Mouse (Mus musculus): Measurements from ENCODE around the gene Eepd1.
"Not testable (repeated sequence)": the region's sequence is repeated elsewhere in the genome, so short reads cannot be mapped to it uniquely, and the experiment has no call there.

Gene Eepd1

DNA sequence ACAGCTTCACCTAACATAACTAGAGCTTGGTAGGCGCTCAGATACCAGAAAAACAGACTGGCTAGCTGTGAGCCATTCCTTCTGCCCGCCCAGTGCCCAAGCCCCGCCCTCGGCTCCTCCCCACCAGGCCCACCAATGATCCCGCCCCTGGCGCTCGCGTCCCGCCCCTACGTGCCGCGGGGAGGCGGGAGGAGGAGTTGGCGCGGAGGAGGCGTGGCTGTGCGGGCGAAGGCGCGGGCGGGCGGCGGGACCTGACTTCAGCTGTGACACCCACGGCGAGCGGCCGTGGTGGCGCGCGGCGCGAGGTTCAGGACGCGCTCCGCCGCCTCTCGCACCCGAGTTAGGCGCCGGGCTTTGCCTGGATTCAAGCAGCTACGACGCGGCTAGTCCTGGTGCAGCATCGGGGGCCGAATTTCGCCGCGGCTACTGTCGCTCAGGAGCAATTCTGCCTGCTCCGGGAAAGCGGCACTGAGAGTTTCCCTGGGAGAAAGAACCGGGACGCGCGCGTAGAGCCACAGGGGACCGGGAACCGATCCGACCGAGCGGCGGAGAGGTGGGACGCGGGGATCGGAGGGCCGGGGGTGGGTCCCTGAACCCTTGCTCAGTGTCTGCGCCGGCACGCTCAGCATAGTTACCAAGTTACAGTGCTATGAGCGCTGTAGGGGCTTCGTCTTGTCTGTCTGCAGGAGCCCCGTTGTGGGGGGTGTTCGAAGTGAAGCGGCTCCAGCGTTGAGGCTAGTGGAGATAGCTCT, at the start of gene Eepd1:
Eepd1 (plus strand) TSS at position 204 of the 752 bp plus-strand sequence.
- DNase-seq: peak; percentile 98

DNA sequence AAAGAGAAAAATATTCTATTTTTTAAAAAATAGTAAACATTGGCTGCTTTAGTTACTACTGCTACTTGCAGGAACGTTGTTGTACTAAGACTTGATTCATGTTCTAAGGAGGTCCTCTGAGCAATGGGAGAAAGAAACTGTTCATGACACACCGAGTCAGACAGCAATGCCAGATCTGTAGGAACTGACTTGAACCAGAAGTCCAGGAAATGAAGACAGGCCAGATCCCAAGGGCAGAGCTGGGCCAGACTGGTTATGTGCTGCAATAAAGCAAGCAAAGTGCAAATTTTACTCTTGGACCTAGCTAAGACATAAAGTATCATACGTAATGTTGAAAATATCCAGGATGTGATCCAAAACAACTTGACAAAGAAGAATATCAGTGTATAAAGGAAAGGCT, 42.5 kb upstream of the Eepd1 start:
- no peak for DNase-seq

DNA sequence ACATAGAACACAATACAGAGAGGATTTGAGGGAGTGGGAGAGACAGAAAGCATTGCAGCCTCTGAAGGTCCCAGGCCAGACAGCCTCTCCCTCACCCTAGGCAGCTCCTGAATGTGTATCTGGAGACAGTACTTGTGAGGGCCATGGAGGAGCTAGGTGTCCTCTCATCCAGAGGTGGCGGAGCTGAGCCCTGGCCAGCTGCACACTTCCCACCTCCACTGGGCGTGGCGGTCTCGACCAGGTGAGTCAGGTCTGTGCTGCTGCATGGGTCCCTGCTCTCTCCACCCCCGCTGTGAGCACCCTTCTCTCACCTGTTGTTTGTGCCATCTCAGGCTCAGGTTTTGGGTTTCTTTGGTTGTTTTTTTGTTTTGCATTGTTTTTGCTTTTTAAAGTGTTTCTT, 41.3 kb upstream of the Eepd1 start:
- DNase-seq: not testable (repeated sequence)

DNA sequence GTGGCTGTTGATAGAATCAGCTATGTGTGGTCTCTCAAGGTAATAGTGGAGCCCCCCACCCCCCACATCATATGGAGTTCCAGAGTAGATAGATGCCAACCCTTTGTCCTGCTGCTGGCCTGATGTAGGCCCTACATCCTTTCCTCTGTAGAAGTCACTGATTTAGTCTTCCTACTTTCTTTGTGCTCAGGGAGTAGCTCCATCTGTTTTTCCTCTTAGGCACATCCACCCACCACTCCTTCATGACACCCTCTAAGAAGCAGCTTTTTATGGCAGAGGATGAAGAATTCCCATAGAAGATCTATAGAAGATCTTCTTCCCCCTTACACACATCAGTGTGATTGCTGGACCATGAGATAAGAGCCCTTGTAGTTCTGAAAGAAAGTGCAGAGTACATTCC, 39.3 kb upstream of the Eepd1 start:
- no peak for DNase-seq

DNA sequence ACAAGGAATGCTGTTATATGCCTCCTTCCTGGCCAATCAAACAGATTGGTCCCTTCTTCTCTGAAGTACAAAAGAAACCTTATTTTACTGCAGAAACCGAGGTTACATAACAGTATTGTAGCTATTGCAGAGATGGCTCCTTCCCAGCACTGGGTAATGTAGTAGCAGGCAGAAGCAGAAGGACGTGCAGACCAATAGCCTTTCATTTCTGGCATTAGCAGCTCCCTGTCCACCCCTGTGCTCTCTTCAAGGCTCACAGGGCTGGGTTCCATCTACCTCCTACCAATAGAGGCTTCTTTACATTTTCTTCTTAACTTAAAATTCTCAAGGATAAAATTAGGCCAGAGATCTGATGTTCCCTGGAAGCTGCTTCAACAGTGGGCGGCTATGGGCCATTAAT, 38.3 kb upstream of the Eepd1 start:
- DNase-seq: no peak

DNA sequence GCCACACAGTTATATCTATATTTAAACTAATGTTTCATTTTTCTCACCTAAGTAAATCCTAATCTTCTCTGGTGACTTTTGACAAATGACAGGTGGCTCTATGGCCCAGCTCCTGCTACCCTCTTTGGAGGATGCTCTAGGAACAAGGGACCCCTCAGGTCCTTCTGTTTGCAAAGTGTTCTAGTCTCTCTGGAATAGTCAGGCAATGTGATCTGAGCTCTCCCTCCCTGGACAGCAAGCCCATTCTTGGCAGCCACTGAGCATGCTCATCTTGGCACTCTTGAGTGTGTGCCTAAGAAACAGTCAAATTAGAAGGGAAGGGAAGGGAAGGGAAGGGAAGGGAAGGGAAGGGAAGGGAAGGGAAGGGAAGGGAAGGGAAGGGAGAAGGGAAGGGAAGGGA, 37.8 kb upstream of the Eepd1 start:
- no peak for DNase-seq

DNA sequence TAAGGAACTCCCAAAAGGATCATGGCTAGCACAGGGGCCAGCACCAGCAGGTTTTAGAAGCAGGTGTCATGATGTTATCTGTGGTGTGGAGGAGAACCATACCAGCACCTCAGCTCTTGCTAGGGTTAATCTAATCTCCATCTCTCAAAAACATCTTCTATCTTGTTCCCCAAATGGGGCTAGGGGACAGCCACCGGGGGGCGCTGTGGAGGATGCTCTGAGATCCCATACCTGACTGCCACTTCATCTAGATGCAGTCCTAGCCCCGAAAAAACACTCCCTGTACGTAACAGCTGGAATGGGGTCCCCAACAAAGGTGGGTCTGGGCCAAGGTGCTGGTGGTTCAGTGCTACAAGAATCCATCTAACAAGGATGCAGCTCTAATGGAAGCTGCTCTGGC, 31.0 kb upstream of the Eepd1 start:
- no peak for DNase-seq

DNA sequence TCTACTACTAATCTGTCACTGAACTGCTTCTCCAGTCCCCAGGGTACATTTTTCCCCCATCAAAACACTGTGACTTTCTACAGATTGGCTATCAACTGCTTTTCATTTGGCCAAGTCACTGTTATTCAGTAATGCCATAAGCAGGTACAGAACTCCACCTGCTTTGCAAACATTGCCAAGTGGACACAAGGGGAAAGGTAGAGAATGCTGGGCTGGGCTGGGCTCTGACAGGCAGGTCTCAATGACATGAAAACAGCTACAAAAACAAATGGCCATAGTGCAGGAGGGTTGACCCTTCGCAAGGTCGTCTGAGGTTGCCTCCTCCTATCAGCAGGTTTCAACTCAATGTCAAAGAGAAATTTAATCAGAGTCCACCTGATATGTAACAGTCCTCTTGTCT, 26.3 kb upstream of the Eepd1 start:
- DNase-seq: no peak

DNA sequence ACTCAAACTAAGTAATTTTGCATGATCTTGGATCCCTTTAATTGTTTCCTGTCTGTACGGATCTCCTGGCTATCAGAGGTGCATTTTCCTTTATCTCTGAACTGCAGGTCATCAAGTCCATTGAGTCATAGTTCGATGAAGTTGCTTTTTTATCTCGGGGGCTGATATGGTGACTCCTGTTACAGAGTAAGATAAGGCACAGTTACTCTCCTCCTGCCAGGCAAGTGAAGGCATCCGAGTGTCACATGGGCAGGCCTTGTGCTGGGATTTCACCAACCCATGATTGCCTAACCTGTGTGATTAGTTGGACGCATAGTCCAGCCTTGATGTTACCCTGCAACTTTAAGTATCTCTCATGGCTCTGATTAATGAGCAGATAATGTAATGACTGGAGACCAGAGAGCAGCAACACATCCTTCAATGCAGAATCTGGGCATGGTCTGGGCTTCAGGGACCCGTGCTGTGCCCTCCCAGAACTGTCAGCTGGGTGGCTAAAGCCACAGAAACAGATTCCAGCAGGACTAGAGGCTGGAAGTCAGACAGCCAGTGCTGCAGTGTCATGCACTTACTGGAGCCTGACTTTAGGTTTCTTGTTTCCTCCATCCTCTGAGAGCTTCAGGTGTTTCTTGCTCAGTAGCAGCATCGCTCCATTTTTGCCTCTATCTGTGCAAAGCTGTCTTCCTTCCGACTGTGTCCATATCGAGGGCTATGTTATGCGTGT, 20.4 kb upstream of the Eepd1 start:
- DNase-seq: no peak

DNA sequence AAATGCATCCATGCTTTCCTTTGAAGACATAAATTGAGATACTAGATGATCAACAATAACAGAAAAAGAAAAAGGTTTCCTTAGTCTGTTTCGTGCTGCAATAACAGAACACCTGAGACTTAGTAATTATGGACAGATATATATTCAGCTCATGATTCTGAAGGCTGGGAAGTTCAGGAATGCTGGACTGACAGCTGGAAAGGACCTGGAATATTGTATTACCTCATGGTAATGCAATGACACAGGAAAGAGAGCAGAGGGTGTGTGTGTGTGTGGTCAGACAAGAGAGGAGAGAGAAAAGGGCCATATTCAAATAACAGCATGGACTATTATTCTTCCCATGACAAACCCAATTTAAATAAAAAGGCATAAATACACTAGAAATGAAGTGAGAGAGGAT, 17.0 kb upstream of the Eepd1 start:
- DNase-seq: no peak

DNA sequence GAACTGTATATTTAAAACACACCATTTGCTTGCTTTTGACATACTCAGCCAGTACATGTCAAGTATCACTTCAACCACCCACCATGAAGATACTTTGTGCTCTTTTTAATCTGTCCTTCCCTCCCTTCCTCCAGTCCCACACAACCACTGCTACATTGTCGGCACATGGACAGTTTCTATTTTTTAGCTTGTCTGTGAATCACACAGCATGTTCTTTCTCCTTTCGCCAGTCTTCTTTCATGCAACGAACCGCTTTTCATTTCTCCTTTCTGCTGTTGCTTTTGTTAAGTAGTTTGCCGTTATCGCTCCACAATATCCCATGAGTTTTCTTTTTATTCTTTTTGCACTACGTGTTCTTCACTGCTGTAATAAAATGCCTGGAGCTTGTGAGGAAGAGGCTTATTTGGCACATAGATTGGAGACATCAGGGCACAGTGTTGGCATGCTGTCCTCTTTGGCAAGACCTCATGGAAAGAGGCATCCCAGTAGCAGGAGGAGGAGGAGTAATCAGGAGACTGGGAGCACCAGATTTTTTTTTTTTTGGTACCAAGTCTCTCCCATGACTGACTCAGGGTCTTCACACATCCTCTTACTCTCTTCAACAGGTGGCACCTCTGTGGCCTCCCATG, 1.8 kb upstream of the Eepd1 start:
- DNase-seq: no peak

DNA sequence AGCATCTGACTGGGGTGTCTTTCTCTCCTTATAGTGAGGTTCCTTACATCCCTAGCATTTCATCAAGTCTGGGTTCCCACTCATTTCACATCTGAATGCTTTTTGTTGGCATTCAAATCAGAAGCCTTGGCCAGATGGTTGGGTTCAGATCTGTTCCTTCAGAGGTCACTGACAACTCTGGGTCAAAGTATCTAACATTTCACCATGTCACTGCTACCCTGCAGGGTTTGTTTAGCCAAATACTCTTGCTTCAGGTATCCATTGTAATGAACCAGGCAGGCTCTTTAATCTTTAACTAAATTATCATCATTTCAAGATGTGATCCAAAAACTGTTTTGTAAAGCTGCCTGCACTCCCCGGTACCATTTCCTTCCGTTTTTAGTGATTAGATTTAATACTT, 671 bp upstream of the Eepd1 start:
- no peak for DNase-seq

DNA sequence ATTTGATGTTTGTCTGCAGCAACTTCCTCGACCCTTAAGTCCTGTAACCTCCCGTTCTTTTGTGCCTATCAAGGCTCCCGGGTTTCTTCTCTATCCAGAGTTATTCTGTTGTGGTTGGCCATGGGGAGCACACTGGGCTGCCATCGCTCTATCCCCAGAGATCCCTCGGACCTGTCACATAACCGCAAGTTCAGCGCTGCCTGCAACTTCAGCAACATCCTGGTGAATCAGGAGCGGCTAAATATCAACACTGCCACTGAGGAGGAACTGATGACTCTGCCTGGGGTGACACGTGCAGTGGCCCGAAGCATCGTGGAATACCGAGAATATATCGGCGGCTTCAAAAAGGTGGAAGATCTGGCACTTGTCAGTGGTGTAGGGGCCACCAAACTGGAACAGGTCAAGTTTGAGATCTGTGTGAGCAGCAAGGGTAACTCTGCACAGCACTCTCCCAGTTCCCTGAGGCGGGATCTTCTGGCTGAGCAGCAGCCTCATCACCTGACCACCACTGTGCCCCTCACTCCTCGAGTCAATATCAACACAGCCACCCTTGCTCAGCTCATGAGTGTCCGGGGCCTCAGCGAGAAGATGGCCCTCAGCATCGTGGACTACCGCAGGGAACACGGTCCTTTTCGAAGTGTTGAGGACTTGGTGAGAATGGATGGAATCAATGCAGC, 1.1 kb downstream of the Eepd1 start:
- DNase-seq: peak in 1 of 2 experiments; percentile 36

DNA sequence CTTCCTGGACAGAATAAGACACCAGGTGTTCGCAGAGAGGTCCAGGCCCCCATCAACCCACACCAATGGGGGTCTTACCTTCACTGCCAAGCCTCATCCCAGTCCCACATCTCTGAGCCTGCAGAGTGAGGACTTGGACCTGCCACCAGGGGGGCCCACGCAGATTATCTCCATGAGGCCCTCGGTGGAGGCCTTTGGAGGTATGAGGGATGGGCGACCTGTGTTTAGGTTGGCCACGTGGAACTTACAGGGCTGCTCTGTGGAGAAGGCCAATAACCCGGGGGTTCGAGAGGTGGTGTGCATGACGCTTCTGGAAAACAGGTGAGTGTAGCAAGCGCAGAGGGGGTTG, 1.6 kb downstream of the Eepd1 start:
- DNase-seq: no peak

DNA sequence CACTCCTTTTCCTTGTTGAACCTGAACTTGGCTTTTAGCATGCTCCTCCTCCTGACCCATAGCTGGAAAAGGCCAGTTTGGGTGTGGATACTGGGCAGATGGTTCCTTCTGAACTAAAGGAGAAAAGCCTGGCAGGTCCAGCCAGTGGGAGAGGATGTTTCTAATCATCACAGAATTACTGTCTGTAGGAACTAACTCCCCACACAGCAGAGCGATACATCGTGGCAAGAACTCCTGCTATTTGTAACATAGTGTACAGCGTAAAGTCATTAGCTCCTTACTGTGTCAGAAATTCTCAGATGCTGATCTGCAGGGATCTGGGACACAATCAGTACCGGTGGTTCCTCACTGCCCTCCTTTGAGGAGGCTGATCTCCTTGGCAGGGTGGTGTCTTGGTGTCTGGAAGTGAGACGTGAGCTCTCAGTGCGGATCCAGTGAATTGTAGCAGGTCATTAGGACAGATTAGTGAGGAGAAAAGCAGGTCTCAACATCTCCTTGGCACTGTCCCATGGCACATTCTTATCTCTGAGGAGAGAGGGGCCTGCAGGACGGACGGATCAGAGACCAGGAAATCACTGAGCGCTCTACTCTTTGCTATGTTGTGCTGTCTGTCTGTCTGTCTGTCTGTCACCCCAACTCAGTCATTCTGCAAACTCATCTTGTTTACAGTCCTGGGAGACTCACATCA, 2.7 kb downstream of the Eepd1 start:
- no peak for DNase-seq

DNA sequence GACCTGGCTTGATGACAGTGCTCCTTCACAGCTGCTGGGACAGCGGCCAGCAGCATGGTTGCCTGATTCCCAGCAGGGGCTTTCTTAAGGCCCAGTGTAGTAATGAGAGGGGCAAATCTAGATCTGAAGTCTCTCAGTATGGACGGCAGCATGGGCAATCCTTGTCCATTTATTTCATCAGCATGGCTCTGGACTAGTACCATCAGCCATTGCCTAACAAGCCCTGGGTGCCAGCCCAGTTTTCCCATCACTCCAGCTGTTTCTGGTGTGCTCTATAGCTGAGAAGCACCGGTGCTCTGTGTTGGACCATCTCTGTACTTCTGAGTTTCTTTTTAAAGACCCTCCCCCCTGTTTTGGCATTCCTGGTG, 3.3 kb downstream of the Eepd1 start:
- DNase-seq: no peak

DNA sequence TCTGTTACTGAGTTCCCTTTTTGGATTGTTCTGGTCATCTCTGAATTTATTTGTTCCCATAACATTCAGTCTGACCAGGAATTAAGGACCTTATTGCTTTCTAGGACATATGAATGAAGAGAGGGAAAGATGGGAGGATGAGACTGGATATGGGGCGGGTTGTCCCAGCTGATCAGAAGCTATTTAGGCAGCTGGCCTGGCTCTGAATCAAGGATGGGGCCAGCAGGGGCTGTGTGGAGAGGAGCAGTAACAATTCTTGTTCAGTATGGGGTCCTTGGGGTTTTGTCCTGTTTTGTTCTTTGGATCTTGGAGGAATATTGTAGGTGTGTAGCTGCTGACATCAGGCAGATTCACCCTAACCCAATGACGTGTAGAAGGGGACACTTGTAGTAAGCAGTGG, 3.7 kb downstream of the Eepd1 start:
- DNase-seq: no peak

DNA sequence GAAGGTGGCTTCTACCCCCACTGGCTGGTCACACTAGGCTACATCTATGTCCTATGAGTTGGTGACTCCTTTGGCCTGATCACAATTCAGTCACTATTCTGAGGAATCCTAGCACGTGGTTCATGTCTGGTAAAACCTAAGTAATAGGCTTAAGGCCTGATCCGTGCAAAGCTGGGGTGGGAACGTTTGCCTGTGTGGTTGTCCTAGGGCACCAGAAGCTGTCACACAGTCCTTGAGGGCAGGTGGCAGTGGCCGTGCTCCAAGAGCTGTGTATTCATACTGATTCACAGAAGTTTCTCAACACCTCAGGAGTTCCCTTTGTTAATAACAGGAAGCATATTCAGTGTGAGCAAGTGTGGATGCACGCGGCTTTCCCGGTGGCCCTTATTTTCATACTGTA, 4.1 kb downstream of the Eepd1 start:
- peak; percentile 40 to 42 for DNase-seq

DNA sequence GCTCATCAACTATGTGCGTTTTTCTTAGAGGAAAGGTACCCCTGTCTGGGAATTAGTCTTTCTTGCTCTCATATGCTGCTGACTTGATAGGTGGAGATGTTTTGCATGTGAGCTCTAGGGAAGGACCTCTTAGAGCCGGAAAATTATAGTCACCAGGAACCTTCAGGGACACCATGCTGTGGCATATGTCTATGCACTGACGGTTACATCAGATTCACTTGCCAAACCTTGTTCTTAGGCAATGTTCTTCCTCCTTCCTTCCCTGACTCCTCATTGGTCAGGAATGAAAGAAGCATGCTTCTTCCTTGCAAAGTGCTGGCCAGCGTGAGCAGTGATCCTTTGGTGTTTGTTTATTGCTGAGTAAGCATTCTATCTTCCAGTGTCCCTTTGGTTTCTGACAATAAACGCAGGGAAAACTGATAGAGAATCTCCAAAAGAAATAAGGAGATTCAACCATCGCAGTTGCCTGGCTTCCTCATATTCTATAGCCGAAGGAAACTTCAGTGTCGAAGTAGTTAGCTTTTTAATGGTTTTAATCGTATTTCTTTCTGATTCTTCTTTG, 5.0 kb downstream of the Eepd1 start:
- no peak for DNase-seq

DNA sequence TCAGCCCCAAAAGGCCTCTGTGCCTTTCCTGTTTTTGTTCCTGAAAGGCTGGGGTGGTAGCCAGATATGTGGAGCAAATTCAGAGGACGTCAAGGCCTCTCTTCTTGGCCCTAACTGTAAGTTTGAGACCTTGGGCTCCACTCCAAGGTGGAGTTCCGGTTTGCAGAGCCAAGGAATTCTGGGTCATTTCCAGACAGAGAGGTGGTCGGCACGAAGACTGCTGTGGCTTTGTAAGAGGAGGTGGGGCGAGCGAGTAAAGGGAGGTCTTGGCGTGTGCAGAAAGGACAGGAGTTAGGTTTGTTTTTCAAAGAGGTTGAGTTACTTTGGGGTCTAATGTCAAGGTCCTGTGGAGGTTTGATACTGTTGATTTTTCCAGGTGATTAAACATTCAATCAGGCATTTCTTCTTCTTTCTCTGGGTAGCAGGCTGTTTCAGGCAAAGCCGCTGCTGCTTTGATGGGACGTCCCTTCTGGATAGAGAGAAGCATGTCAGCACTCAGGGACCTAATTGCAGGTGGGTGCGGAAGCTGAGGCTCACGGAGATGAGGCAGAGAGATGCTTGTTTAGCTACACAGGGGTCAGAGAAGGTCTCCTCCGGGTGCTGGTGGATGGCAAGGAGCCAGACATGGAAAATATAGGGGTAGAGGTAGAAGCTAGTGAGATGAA, 6.2 kb downstream of the Eepd1 start:
- DNase-seq: no peak

DNA sequence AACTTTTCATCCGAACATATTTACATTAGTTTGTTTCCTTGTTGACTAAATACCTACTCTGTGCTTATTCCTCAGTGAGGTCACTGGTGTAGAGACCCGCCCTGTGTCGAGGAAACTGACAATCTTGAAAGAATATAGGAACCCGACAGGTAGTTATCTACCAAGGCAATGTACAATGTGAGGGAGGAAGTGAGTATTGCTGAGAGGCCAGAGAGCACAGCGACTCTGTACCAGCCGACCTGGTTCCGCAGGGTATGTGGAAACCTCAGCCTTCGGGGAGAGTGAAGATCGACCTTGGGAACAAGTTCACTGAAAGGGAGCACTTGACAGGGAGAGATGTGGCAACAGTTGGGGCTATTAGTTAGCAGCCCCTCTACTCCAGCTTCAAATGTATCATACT, 7.2 kb downstream of the Eepd1 start:
- no peak for DNase-seq

DNA sequence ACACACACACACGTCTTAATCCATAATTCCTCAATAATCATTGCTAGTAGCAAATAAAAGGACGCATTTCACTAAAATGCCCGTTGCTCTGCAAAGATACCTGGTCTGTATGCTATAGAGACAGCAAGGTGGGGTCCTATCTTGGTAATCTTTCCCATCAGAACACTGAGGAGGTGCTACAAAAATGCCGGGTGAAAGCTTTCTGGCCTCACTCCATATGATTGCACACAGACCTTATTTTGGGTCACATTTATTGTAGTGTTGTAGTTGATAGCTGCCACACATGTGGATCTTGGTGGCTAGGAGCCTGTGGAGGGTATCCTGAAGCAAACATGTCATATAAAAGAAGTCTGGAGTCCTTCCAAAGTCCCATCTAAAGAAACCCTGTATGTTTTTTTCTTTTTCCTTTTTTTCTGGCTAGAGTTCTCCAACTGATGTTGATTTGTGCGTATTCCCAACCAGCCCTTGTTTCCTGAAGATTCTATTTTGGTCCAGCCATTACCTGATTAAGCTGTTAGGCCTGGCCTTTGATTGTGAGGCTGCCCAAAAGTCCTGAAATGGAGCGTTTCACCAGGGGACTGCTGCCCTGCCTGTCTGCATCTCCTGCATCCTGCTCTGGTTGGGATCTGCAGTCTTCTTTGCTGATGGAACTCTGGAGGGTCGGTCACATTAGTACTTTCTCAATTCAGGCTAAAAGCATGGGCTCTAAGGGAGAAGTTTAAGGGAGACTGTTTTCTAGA, 8.0 kb downstream of the Eepd1 start:
- DNase-seq: no peak
